Mouse (Mus musculus): ENCODE measurements around the gene Ddb2.

DNA sequence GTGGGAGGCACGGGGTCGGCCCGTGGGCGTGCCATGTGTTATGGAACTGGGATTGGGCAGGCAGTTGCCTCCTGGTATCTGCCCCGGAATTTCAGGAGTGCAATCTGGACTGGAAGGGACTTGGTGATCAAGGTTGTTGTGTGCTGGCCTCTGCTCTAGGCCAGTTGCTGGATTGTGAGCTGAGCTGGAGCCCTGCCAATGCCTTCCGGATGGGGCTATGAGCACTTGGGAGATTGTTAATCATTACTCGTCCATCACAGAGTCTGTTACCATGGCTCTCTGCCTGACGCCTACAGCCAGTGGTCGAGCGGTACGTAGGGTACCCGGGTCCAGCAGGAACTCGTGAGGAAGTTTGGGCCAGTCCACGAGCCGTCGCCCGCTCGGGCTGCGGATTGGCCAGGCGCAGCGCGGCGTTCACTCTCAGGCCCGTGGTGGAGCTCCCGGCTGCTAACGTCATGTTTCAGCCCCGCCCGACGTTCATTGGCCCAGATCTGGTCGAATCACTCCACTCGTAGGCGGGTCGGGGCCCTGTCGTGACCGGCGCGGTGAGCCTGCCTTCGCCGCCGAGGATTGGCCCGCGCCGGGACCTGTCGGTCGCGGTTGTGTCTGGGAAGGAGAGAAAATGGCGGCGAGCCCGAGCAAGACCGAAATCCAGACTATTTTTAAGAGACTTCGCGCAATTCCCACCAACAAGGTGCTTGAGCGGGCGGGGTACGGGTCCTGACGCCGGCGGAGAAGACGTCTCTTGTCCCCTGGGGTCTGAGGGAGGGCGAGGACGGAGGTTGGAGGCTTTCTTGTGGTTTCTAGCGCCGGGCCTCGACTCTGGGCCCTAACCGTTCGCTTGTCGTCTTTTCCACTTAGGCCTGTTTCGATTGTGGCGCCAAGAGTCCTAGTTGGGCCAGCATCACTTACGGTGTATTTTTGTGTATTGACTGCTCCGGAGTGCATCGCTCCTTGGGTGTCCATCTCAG lies 28.2 kb upstream of the Ddb2 start, which contains the start of gene Arfgap2:
- peak; percentile 11; the same call in 1 of the 2 replicates for TF ChIP-seq CTCF (IDR thresholded peaks at IDR 0.05; ENCODE audit: low read depth)
- TF ChIP-seq EP300 (optimal IDR thresholded peaks at IDR 0.05): no peak

Measured in stomach, postnatal 0 days (tissue).